Mouse (Mus musculus): ENCODE measurements at regions not wholly inside any gene's neighbourhood (a gene's known extent, or its start where the extent isn't known, plus 50 kb on each side); places are given as distances from the start of the nearest gene placed in this dataset.

DNA sequence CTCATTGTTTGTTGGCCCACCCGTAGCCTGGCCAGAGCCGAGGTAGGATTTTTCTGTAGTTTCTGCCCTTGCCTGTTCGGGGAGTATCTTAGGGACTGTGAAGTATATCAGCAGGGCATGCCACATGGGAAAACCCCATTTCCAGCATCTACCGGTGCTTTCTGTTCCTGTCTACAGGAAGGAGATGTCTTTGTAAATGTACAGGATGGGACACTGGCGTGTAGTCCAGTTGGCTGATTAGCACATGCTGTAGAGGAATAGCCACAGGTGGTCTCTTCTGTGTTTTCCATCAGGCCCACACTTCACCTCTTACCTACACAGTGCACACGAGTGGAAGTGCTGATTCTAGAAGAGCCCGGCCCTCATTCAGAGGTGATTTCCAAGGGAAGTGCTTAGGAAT is 301.4 kb downstream of the Ets1 start:
- no peak for DNase-seq (ENCODE audit: low spot score)

DNA sequence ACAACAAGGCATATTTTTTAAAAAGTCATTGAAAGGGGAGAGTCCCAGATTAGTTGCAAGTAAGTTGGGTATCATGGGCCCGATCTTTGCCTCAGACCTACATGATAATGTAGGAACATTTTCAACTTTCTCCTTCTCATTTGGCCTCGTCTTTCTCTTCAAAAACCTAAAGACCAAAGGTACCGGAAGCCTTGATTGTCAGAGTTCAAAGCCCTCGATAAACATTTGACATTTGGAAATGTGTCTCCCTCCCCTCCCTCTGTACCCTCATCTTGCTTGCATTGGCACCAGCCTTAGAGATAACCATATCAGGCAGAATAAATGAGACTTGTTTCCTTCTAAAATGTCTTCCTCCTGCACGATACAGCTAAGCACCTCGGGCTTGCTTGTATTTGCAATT is 302.8 kb downstream of the Ets1 start:
- no peak for ATAC-seq (ENCODE audit: extremely low read depth, insufficient number of reproducible peaks, low FRiP score, poor library complexity, severe bottlenecking)
- no peaks in the 10 kb centered on the region for H3K9me3 ChIP-seq (replicated peaks)
- no peak for DNase-seq (ENCODE audit: low spot score)
- H3K4me3 ChIP-seq (ENCODE audit: low read depth, low read length), result no peak overlapping the region
- H3K4me1 ChIP-seq (ENCODE audit: insufficient read depth, low read depth, low read length), result peaks cover 3% of the 10 kb centered on the region; the same call in 1 of the 2 replicates
- no peaks in the 10 kb centered on the region for H3K27me3 ChIP-seq (ENCODE audit: insufficient read depth, low read length)
- no peak for TF ChIP-seq GATA1 (IDR thresholded peaks at IDR 0.05; ENCODE audit: borderline replicate concordance, low read length)
- TF ChIP-seq GATA2 (IDR thresholded peaks at IDR 0.05; ENCODE audit: borderline replicate concordance, low read depth, low read length), result no peak
- TF ChIP-seq TAL1 (conservative IDR thresholded peaks at IDR 0.05; ENCODE audit: low read depth, low read length), result no peak
- no peak for TF ChIP-seq POLR2AphosphoS5 (IDR thresholded peaks at IDR 0.05; ENCODE audit: insufficient replicate concordance, low read depth, low read length)
- TF ChIP-seq CTCF (IDR thresholded peaks at IDR 0.05; ENCODE audit: low read depth, low read length), result no peak
- H3K36me3 ChIP-seq (replicated peaks), result no peaks in the 10 kb centered on the region

More for the DNA sequence above, 301.4 kb downstream of the Ets1 start:
- Histone ChIP-seq H3K4me3 (ENCODE audit: low read depth, low read length) (no peak overlapping the region), H3K36me3 (replicated peaks) (no peaks in the 10 kb centered on the region), H3K9me3 (replicated peaks) (no peaks in the 10 kb centered on the region), H3K27me3 (ENCODE audit: insufficient read depth, low read length) (no peaks in the 10 kb centered on the region), H3K4me1 (ENCODE audit: insufficient read depth, low read depth, low read length) (peaks cover 3% of the 10 kb centered on the region; the same call in 1 of the 2 replicates)
- ATAC-seq (ENCODE audit: extremely low read depth, insufficient number of reproducible peaks, low FRiP score, poor library complexity, severe bottlenecking), result no peak
- no peak for TF ChIP-seq GATA1 (IDR thresholded peaks at IDR 0.05; ENCODE audit: borderline replicate concordance, low read length)
- TF ChIP-seq GATA2 (IDR thresholded peaks at IDR 0.05; ENCODE audit: borderline replicate concordance, low read depth, low read length), result no peak
- no peak for TF ChIP-seq TAL1 (conservative IDR thresholded peaks at IDR 0.05; ENCODE audit: low read depth, low read length)
- no peak for TF ChIP-seq POLR2AphosphoS5 (IDR thresholded peaks at IDR 0.05; ENCODE audit: insufficient replicate concordance, low read depth, low read length)
- no peak for TF ChIP-seq CTCF (IDR thresholded peaks at IDR 0.05; ENCODE audit: low read depth, low read length)

DNA sequence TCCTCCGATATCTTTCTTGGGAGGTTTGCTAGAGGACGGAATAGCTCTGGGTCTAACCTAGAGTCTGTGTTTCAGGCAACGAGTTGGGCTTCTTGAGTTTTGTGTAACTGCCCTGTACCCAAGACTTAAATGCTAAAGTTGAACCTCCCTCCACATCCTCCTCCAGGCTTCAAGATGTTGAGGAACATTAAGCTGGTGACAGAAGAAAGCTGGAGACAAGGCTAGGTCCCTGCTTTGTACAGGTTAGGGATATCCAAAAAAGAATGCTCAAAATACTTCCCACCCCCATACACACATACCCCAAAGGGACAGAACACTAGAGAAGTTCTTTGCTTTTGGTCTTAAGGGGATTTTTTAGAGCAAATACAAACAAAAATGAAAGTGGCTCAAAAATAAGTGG is 303.6 kb downstream of the Ets1 start:
- Histone ChIP-seq H3K36me3 (replicated peaks) (no peaks in the 10 kb centered on the region), H3K4me3 (ENCODE audit: low read depth, low read length) (no peak overlapping the region), H3K4me1 (ENCODE audit: insufficient read depth, low read depth, low read length) (peaks cover 3% of the 10 kb centered on the region; the same call in 1 of the 2 replicates), H3K9me3 (replicated peaks) (no peaks in the 10 kb centered on the region), H3K27me3 (ENCODE audit: insufficient read depth, low read length) (no peaks in the 10 kb centered on the region)
- DNase-seq (ENCODE audit: low spot score) (no peak), ATAC-seq (ENCODE audit: extremely low read depth, insufficient number of reproducible peaks, low FRiP score, poor library complexity, severe bottlenecking) (no peak)
- no peak for TF ChIP-seq GATA1 (IDR thresholded peaks at IDR 0.05; ENCODE audit: borderline replicate concordance, low read length)
- TF ChIP-seq CTCF (IDR thresholded peaks at IDR 0.05; ENCODE audit: low read depth, low read length), result no peak
- no peak for TF ChIP-seq POLR2AphosphoS5 (IDR thresholded peaks at IDR 0.05; ENCODE audit: insufficient replicate concordance, low read depth, low read length)
- no peak for TF ChIP-seq TAL1 (conservative IDR thresholded peaks at IDR 0.05; ENCODE audit: low read depth, low read length)
- no peak for TF ChIP-seq GATA2 (IDR thresholded peaks at IDR 0.05; ENCODE audit: borderline replicate concordance, low read depth, low read length)

DNA sequence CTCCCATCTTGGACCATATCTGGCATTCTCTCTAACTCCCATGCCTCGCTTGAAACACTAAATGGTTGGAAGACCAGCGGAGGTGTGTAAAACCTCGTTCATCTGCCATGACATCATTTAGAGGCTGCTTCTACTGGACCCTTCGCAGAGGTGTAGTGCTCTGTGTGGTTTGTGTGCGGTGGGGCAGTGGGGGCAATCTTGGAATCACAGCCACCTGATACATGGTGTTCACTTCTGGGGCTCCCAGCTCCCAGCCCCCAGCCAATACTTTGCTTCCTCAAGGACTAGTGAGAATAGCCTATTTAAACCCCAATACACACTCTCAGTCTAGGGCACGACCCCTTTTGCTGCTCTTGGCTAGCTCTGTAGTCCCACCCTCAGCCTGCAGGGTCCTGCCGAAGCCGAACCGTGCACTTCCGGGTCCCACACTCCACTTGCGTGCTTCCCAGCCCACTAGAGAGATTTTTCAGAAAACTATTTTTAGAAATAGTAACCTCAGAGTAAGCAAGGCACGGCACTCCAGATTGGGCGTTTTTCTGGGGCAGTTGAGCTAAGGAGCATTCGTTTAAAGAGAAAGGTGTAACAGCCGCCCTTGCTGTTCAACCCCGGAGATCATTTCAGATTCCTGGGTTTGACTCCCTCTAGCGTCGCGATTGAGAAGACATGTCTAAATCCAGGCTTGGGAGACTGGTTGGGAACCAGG is 304.2 kb downstream of the Ets1 start:
- ATAC-seq (ENCODE audit: extremely low read depth, insufficient number of reproducible peaks, low FRiP score, poor library complexity, severe bottlenecking), result peak; percentile 34; the same call in 1 of the 2 replicates
- Histone ChIP-seq H3K4me1 (ENCODE audit: insufficient read depth, low read depth, low read length) (peaks cover 3% of the 10 kb centered on the region; the same call in 1 of the 2 replicates), H3K4me3 (ENCODE audit: low read depth, low read length) (peak overlapping the region; percentile 51; the same call in 1 of the 2 replicates), H3K9me3 (replicated peaks) (no peaks in the 10 kb centered on the region), H3K27me3 (ENCODE audit: insufficient read depth, low read length) (no peaks in the 10 kb centered on the region), H3K36me3 (replicated peaks) (no peaks in the 10 kb centered on the region)
- DNase-seq (ENCODE audit: low spot score), result peak; percentile 25
- TF ChIP-seq POLR2AphosphoS5 (IDR thresholded peaks at IDR 0.05; ENCODE audit: insufficient replicate concordance, low read depth, low read length), result no peak
- TF ChIP-seq GATA2 (IDR thresholded peaks at IDR 0.05; ENCODE audit: borderline replicate concordance, low read depth, low read length), result no peak
- no peak for TF ChIP-seq TAL1 (conservative IDR thresholded peaks at IDR 0.05; ENCODE audit: low read depth, low read length)
- no peak for TF ChIP-seq GATA1 (IDR thresholded peaks at IDR 0.05; ENCODE audit: borderline replicate concordance, low read length)
- TF ChIP-seq CTCF (IDR thresholded peaks at IDR 0.05; ENCODE audit: low read depth, low read length), result no peak

DNA sequence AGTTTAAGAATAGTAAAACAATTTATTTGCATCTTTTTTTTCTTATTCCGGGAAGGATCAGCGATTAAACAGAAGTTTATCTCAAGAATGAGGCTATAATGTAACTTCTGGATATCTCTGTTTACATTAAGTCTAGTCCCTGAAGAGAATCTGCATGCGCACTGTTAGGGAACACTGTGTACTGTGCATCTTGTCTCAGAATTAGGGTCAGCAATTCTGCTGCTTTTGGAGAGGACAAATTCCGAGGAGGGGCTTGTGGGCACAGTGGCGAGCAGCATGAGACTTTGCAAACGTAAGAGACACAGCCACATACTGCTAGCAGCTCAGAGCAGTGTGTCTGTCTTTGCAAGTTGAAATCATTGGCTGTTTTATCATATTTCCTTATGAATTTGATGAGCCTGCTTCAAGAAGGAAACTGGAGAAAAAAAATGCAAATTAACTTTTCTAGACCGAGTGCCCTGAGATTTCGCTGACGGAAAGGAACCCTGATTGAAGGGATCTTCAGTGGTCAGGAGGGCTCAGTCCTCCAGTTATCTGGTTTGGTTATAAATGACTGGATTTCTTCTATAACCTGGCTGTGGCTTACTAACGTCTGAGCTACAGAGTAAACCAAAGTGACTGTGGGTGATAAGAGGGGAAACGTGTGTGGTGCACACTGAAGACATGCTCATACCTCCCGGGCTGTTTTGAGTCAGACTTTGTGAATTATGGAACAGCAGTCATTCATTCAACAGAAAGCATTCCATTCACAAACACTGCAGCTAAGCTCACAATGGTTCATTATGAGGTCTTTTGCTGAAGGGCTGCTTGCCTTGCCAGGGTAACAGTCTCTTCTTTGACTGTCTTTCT is 305.1 kb downstream of the Ets1 start:
- TF ChIP-seq TAL1 (conservative IDR thresholded peaks at IDR 0.05; ENCODE audit: low read depth, low read length) (no peak), GATA2 (IDR thresholded peaks at IDR 0.05; ENCODE audit: borderline replicate concordance, low read depth, low read length) (no peak), POLR2AphosphoS5 (IDR thresholded peaks at IDR 0.05; ENCODE audit: insufficient replicate concordance, low read depth, low read length) (no peak), GATA1 (IDR thresholded peaks at IDR 0.05; ENCODE audit: borderline replicate concordance, low read length) (no peak), CTCF (IDR thresholded peaks at IDR 0.05; ENCODE audit: low read depth, low read length) (no peak)
- Histone ChIP-seq H3K27me3 (ENCODE audit: insufficient read depth, low read length) (no peaks in the 10 kb centered on the region), H3K4me3 (ENCODE audit: low read depth, low read length) (no peak overlapping the region), H3K9me3 (replicated peaks) (no peaks in the 10 kb centered on the region), H3K36me3 (replicated peaks) (no peaks in the 10 kb centered on the region), H3K4me1 (ENCODE audit: insufficient read depth, low read depth, low read length) (peaks cover 3% of the 10 kb centered on the region; the same call in 1 of the 2 replicates)
- DNase-seq (ENCODE audit: low spot score) (no peak), ATAC-seq (ENCODE audit: extremely low read depth, insufficient number of reproducible peaks, low FRiP score, poor library complexity, severe bottlenecking) (no peak)

DNA sequence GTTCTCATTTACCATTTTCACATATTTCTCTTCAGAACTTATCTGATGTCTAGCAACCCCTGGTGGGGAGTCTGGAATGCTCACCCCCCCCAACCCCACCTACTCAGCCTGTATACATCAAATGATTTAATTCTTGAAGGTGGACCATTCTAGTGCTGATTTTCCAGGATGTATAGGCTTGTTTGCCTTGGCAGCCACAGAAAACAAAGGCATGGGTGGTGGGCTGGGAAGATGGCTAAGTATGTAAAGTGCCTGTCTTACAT is 305.7 kb downstream of the Ets1 start:
- Histone ChIP-seq H3K4me1 (ENCODE audit: insufficient read depth, low read depth, low read length) (peaks cover 3% of the 10 kb centered on the region; the same call in 1 of the 2 replicates), H3K4me3 (ENCODE audit: low read depth, low read length) (no peak overlapping the region), H3K9me3 (replicated peaks) (no peaks in the 10 kb centered on the region), H3K27me3 (ENCODE audit: insufficient read depth, low read length) (no peaks in the 10 kb centered on the region), H3K36me3 (replicated peaks) (no peaks in the 10 kb centered on the region)
- TF ChIP-seq GATA2 (IDR thresholded peaks at IDR 0.05; ENCODE audit: borderline replicate concordance, low read depth, low read length), result no peak
- TF ChIP-seq GATA1 (IDR thresholded peaks at IDR 0.05; ENCODE audit: borderline replicate concordance, low read length), result no peak
- TF ChIP-seq TAL1 (conservative IDR thresholded peaks at IDR 0.05; ENCODE audit: low read depth, low read length), result no peak
- no peak for TF ChIP-seq POLR2AphosphoS5 (IDR thresholded peaks at IDR 0.05; ENCODE audit: insufficient replicate concordance, low read depth, low read length)
- TF ChIP-seq CTCF (IDR thresholded peaks at IDR 0.05; ENCODE audit: low read depth, low read length), result no peak
- ATAC-seq (ENCODE audit: extremely low read depth, insufficient number of reproducible peaks, low FRiP score, poor library complexity, severe bottlenecking) (no peak), DNase-seq (ENCODE audit: low spot score) (no peak)
